Mouse (Mus musculus) heart, adult 2 months (tissue): ENCODE data around the gene Ism2.

Experiments
- CTCF ChIP-seq: fragments of 200-600 bp; IDR thresholded peaks from 2 replicates; pipeline ENCODE4 v1.8.1; 2022; ENCODE audit warnings: antibody characterized with exemption, mild to moderate bottlenecking, moderate library complexity
- EP300 ChIP-seq: fragments of 200-500 bp; IDR thresholded peaks from 2 replicates; pipeline ENCODE4 v1.6.1; 2011; ENCODE audit warnings: low read depth, low read length, control low read depth; ENCODE audit not compliant: insufficient read depth

DNA sequence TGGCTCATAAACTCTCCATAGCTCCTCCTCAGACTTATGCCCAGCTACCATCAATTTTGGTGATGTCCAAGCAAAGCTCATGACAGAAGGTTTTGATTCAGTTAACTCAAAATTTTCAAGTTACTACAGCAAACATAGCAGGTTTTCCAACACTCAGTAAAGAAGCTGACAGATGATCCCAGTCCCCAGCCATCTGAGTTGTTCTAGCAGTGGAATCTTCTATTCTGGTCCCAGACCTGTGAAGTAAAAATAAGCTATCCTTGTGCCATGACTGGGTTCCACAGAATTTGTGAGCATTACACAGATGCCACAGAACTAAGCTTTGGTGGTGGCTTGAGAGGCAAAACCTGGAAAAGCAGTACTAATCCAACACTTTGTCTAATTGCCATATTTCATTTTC is 34.3 kb upstream of the Ism2 start:
- TF ChIP-seq EP300 (no peak), CTCF (no peak)
